In the genomic region with DNA sequence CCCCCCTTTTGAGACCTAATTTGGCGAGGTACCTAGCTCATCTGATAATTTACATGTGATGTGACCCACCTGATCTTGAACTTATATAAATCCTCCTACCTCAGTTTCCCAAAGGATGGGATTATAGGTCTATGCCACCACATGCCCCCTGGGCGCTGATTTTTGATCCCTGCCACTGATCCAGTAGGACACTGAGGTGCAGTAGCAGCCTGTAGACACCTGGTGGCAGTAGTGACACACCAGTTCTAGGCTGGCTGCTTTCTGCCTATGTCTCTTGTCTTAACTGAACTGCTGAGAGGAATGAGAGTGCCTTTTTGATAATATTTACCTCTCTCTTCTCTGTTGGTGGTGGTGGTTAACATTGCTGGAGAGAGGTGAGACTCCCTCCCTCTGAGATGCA, we compare ENCODE assay signal across 8 mouse cellular contexts.
A peak's percentile ranks its signal among the peaks of the same experiment; 100 is the strongest.
DNase-seq lines count a peak whose midpoint lies in the region; ATAC-seq lines count a peak whose summit lies in the region.

No protein-coding gene starts in this region.

- peak; percentile 85 for DNase-seq in intestine, embryonic 14.5 days (ENCODE audit: low spot score)
- peak; percentile 91 for DNase-seq in hindbrain, embryonic 14.5 days (ENCODE audit: low spot score)
- DNase-seq in left cerebral cortex, adult 8-10 months (ENCODE audit: low spot score in 2 of 2): peak; percentile 54 to 66
- peak; percentile 15 to 45 for DNase-seq in spleen, postnatal 14 days (ENCODE audit: low spot score in 2 of 2)

- H3K36me3 ChIP-seq in intestine, embryonic 14.5 days (ENCODE audit: control insufficient read depth, insufficient read depth, low read length): no peaks in the 10 kb centered on the region
- H3K36me3 ChIP-seq in intestine, embryonic 16.5 days (ENCODE audit: control insufficient read depth, insufficient read depth, low read length): no peaks in the 10 kb centered on the region
- H3K36me3 ChIP-seq in forebrain, embryonic 15.5 days: no peaks in the 10 kb centered on the region
- H3K36me3 ChIP-seq in hindbrain, embryonic 14.5 days (replicated peaks; ENCODE audit: control insufficient read depth, insufficient read depth): no peaks in the 10 kb centered on the region
- no peaks in the 10 kb centered on the region for H3K36me3 ChIP-seq in midbrain, embryonic 13.5 days

- no peaks in the 10 kb centered on the region for H3K27me3 ChIP-seq in intestine, embryonic 14.5 days (replicated peaks; ENCODE audit: control insufficient read depth, insufficient read depth, low read length)
- no peaks in the 10 kb centered on the region for H3K27me3 ChIP-seq in intestine, embryonic 16.5 days (replicated peaks; ENCODE audit: control insufficient read depth, insufficient read depth, low read length)
- no peaks in the 10 kb centered on the region for H3K27me3 ChIP-seq in forebrain, embryonic 15.5 days
- no peaks in the 10 kb centered on the region for H3K27me3 ChIP-seq in hindbrain, embryonic 14.5 days (ENCODE audit: control insufficient read depth, insufficient read depth, low read length)
- H3K27me3 ChIP-seq in midbrain, embryonic 13.5 days: peaks cover 11% of the 10 kb centered on the region; the same call in 1 of the 2 replicates

- ATAC-seq in intestine, embryonic 14.5 days (replicated peaks; ENCODE audit: low FRiP score, low TSS enrichment, low read depth): no peak
- ATAC-seq in intestine, embryonic 16.5 days: no peak
- 0 out of 2 replicates have a peak, but pooled peaks have one; percentile 37 for ATAC-seq in cerebellum, adult (ENCODE audit: insufficient number of reproducible peaks, low FRiP score, low TSS enrichment)
- peak; percentile 66 for ATAC-seq in forebrain, embryonic 15.5 days (replicated peaks)
- ATAC-seq in hindbrain, embryonic 14.5 days (ENCODE audit: low FRiP score): no peak
- ATAC-seq in midbrain, embryonic 13.5 days: 0 out of 2 replicates have a peak, but pooled peaks have one; percentile 12

- H3K9me3 ChIP-seq in intestine, embryonic 14.5 days (ENCODE audit: control insufficient read depth, low read length): no peaks in the 10 kb centered on the region
- no peaks in the 10 kb centered on the region for H3K9me3 ChIP-seq in intestine, embryonic 16.5 days (ENCODE audit: control insufficient read depth, low read length)
- H3K9me3 ChIP-seq in forebrain, embryonic 15.5 days: no peaks in the 10 kb centered on the region
- no peaks in the 10 kb centered on the region for H3K9me3 ChIP-seq in hindbrain, embryonic 14.5 days (ENCODE audit: control insufficient read depth, low read length)
- no peaks in the 10 kb centered on the region for H3K9me3 ChIP-seq in midbrain, embryonic 13.5 days

- 19% methylated on average over 2 of the region's 2 CpGs for WGBS in intestine, embryonic 14.5 days
- 37% methylated on average over 2 of the region's 2 CpGs for WGBS in intestine, embryonic 16.5 days
- WGBS in forebrain, embryonic 15.5 days: 15% methylated on average over 2 of the region's 2 CpGs
- WGBS in hindbrain, embryonic 14.5 days: 11% methylated on average over 2 of the region's 2 CpGs
- 16% methylated on average over 2 of the region's 2 CpGs for WGBS in midbrain, embryonic 13.5 days

- no peak overlapping the region for H3K27ac ChIP-seq in intestine, embryonic 14.5 days (ENCODE audit: low read depth)
- H3K27ac ChIP-seq in intestine, embryonic 16.5 days (ENCODE audit: low read length): no peak overlapping the region
- no peak overlapping the region for H3K27ac ChIP-seq in forebrain, embryonic 15.5 days (replicated peaks)
- H3K27ac ChIP-seq in hindbrain, embryonic 14.5 days: no peak overlapping the region
- no peak overlapping the region for H3K27ac ChIP-seq in midbrain, embryonic 13.5 days

- no peak overlapping the region for H3K9ac ChIP-seq in intestine, embryonic 14.5 days (ENCODE audit: low read length)
- no peak overlapping the region for H3K9ac ChIP-seq in intestine, embryonic 16.5 days (ENCODE audit: low read depth, low read length)
- no peak overlapping the region for H3K9ac ChIP-seq in forebrain, embryonic 15.5 days (replicated peaks)
- H3K9ac ChIP-seq in hindbrain, embryonic 14.5 days: no peak overlapping the region
- H3K9ac ChIP-seq in midbrain, embryonic 13.5 days (replicated peaks): no peak overlapping the region

- no peak overlapping the region for H3K4me2 ChIP-seq in intestine, embryonic 14.5 days (ENCODE audit: low read length)
- H3K4me2 ChIP-seq in intestine, embryonic 16.5 days (ENCODE audit: low read depth, low read length): no peak overlapping the region
- H3K4me2 ChIP-seq in forebrain, embryonic 15.5 days (replicated peaks): no peak overlapping the region
- H3K4me2 ChIP-seq in hindbrain, embryonic 14.5 days (replicated peaks): no peak overlapping the region
- no peak overlapping the region for H3K4me2 ChIP-seq in midbrain, embryonic 13.5 days (replicated peaks)

- H3K4me1 ChIP-seq in intestine, embryonic 14.5 days (replicated peaks; ENCODE audit: control insufficient read depth, insufficient read depth, low read length): peaks cover 7% of the 10 kb centered on the region
- peaks cover 12% of the 10 kb centered on the region; the same call in 1 of the 2 replicates for H3K4me1 ChIP-seq in intestine, embryonic 16.5 days (ENCODE audit: control insufficient read depth, insufficient read depth, low read length)
- H3K4me1 ChIP-seq in forebrain, embryonic 15.5 days: peaks cover 30% of the 10 kb centered on the region
- H3K4me1 ChIP-seq in hindbrain, embryonic 14.5 days (replicated peaks; ENCODE audit: control insufficient read depth, insufficient read depth, low read length): peaks cover 16% of the 10 kb centered on the region
- H3K4me1 ChIP-seq in midbrain, embryonic 13.5 days (replicated peaks): peaks cover 34% of the 10 kb centered on the region

- H3K4me3 ChIP-seq in intestine, embryonic 14.5 days (ENCODE audit: low read depth, low read length): no peak overlapping the region
- H3K4me3 ChIP-seq in intestine, embryonic 16.5 days (ENCODE audit: low read length): no peak overlapping the region
- H3K4me3 ChIP-seq in forebrain, embryonic 15.5 days: no peak overlapping the region
- H3K4me3 ChIP-seq in hindbrain, embryonic 14.5 days (replicated peaks; ENCODE audit: low read length): no peak overlapping the region
- no peak overlapping the region for H3K4me3 ChIP-seq in midbrain, embryonic 13.5 days (replicated peaks)

Comparison
In these comparisons a context has a peak if more than half of its experiments do, and no peak if none do; other contexts are left out.
1. ATAC-seq: peak in cerebellum, adult (single experiment), forebrain, embryonic 15.5 days (single experiment) and midbrain, embryonic 13.5 days (single experiment); none in intestine, embryonic 14.5 days (single experiment), intestine, embryonic 16.5 days (single experiment) and hindbrain, embryonic 14.5 days (single experiment).
2. DNase-seq: peak in every context shown above with its lines; median percentile 91 in hindbrain, embryonic 14.5 days; 85 in intestine, embryonic 14.5 days; 60 in left cerebral cortex, adult 8-10 months; 30 in spleen, postnatal 14 days.